Mouse (Mus musculus) right cerebral cortex, postnatal 10 days (tissue): Measurements from ENCODE around the gene Zc3hav1.
"Not testable (repeated sequence)": the region's sequence is repeated elsewhere in the genome, so short reads cannot be mapped to it uniquely, and the experiment has no call there.

Experiments used
- DNase-seq, 2 experiments: peaks; one replicate each; pipeline ENCODE4 v3.0.0; 2021; ENCODE audit warnings: low spot score in 2 of 2

The Zc3hav1 gene

GRCm38 (mm10) chr6:38353811-38354722 lies at the start of gene Zc3hav1:
Gene Zc3hav1, minus strand, starts transcription at chr6:38354603.
- DNase-seq: peak; percentile 41 to 44

- DNase-seq: peak; percentile 41 to 52
Measured at GRCm38 (mm10) chr6:38389671-38390070, 35.3 kb upstream of the Zc3hav1 start.

GRCm38 (mm10) chr6:38381129-38381771 lies 26.8 kb upstream of the Zc3hav1 start, which contains the start of gene Ttc26:
Gene Ttc26, plus strand, starts transcription at chr6:38381469.
- DNase-seq: peak; percentile 93

GRCm38 (mm10) chr6:38380764-38381128 lies 26.3 kb upstream of the Zc3hav1 start:
- DNase-seq: no peak

- no peak for DNase-seq
Measured at GRCm38 (mm10) chr6:38374271-38374670, 19.9 kb upstream of the Zc3hav1 start.

GRCm38 (mm10) chr6:38369945-38370344 lies 15.5 kb upstream of the Zc3hav1 start:
- no peak for DNase-seq

- DNase-seq: no peak
Measured at GRCm38 (mm10) chr6:38364121-38364520, 9.7 kb upstream of the Zc3hav1 start.

GRCm38 (mm10) chr6:38363370-38363769 lies 9.0 kb upstream of the Zc3hav1 start:
- no peak for DNase-seq

GRCm38 (mm10) chr6:38361937-38362336 lies 7.5 kb upstream of the Zc3hav1 start:
- DNase-seq: no peak

- DNase-seq: no peak
Measured at GRCm38 (mm10) chr6:38361065-38361464, 6.7 kb upstream of the Zc3hav1 start.

GRCm38 (mm10) chr6:38359736-38360499 lies 5.5 kb upstream of the Zc3hav1 start:
- no peak for DNase-seq

- DNase-seq: not testable (repeated sequence)
Measured at GRCm38 (mm10) chr6:38359044-38359735, 4.8 kb upstream of the Zc3hav1 start.

GRCm38 (mm10) chr6:38358253-38359027 lies 4.0 kb upstream of the Zc3hav1 start:
- no peak for DNase-seq

- DNase-seq: no peak
Measured at GRCm38 (mm10) chr6:38357603-38358252, 3.3 kb upstream of the Zc3hav1 start.

GRCm38 (mm10) chr6:38356661-38357433 lies 2.4 kb upstream of the Zc3hav1 start:
- DNase-seq: not testable (repeated sequence)

GRCm38 (mm10) chr6:38355862-38356261 lies 1.5 kb upstream of the Zc3hav1 start:
- no peak for DNase-seq

- no peak for DNase-seq
Measured at GRCm38 (mm10) chr6:38355354-38355823, 986 bp upstream of the Zc3hav1 start.

- DNase-seq: no peak
Measured at GRCm38 (mm10) chr6:38354723-38355353, 435 bp upstream of the Zc3hav1 start.

- DNase-seq: no peak
Measured at GRCm38 (mm10) chr6:38353181-38353580, 1.2 kb downstream of the Zc3hav1 start.
